Mouse (Mus musculus) yolk sac, embryonic 10.5 days (tissue): ENCODE results near the gene Gdf2.

Experiments
- DNase-seq: peaks from one replicate; pipeline ENCODE4 v3.0.0-alpha.2; 2017; ENCODE audit warnings: low spot score

Gene Gdf2

GRCm38 (mm10) chr14:33940739-33941138 is at the start of gene Gdf2:
TSS of gene Gdf2 (plus strand) at chr14:33941039.
- no peak for DNase-seq

GRCm38 (mm10) chr14:33891507-33891906 is 49.3 kb upstream of the Gdf2 start:
- no peak for DNase-seq

- no peak for DNase-seq
Measured at GRCm38 (mm10) chr14:33895777-33896176, 45.1 kb upstream of the Gdf2 start.

- no peak for DNase-seq
Measured at GRCm38 (mm10) chr14:33896628-33897300, 44.1 kb upstream of the Gdf2 start.

- DNase-seq: no peak
Measured at GRCm38 (mm10) chr14:33902783-33903182, 38.1 kb upstream of the Gdf2 start.

GRCm38 (mm10) chr14:33903199-33903598 is 37.6 kb upstream of the Gdf2 start:
- DNase-seq: no peak

GRCm38 (mm10) chr14:33904851-33905250 is 36.0 kb upstream of the Gdf2 start:
- DNase-seq: no peak

- DNase-seq: no peak
Measured at GRCm38 (mm10) chr14:33913727-33914126, 27.1 kb upstream of the Gdf2 start.

- no peak for DNase-seq
Measured at GRCm38 (mm10) chr14:33914206-33914605, 26.6 kb upstream of the Gdf2 start.

GRCm38 (mm10) chr14:33920727-33921559 is 19.9 kb upstream of the Gdf2 start:
- no peak for DNase-seq

GRCm38 (mm10) chr14:33922771-33923167 is 18.1 kb upstream of the Gdf2 start:
- no peak for DNase-seq

- DNase-seq: no peak
Measured at GRCm38 (mm10) chr14:33923168-33924070, 17.4 kb upstream of the Gdf2 start, which contains the start of gene Gdf10. TSS of gene Gdf10 (plus strand) at chr14:33923587.

GRCm38 (mm10) chr14:33931853-33932252 is 9.0 kb upstream of the Gdf2 start:
- DNase-seq: no peak

- DNase-seq: no peak
Measured at GRCm38 (mm10) chr14:33932935-33933703, 7.7 kb upstream of the Gdf2 start.

GRCm38 (mm10) chr14:33933778-33934317 is 7.0 kb upstream of the Gdf2 start:
- no peak for DNase-seq

GRCm38 (mm10) chr14:33939117-33939516 is 1.7 kb upstream of the Gdf2 start:
- peak; percentile 16 for DNase-seq

- DNase-seq: no peak
Measured at GRCm38 (mm10) chr14:33942222-33942621, 1.4 kb downstream of the Gdf2 start.

GRCm38 (mm10) chr14:33946125-33946524 is 5.3 kb downstream of the Gdf2 start:
- DNase-seq: no peak

- no peak for DNase-seq
Measured at GRCm38 (mm10) chr14:33952233-33952981, 11.6 kb downstream of the Gdf2 start.

- peak; percentile 18 for DNase-seq
Measured at GRCm38 (mm10) chr14:33953761-33954160, 12.9 kb downstream of the Gdf2 start, which contains the start of gene Rbp3. TSS of gene Rbp3 (plus strand) at chr14:33954003.
